Mouse (Mus musculus) heart, adult 2 months (tissue): Measurements from ENCODE around the gene Igf2bp2.

Experiments
- CTCF ChIP-seq: fragments of 200-600 bp; IDR thresholded peaks from 2 replicates; pipeline ENCODE4 v1.8.1; 2022; ENCODE audit warnings: antibody characterized with exemption, mild to moderate bottlenecking, moderate library complexity
- EP300 ChIP-seq: fragments of 200-500 bp; IDR thresholded peaks from 2 replicates; pipeline ENCODE4 v1.6.1; 2011; ENCODE audit warnings: low read depth, low read length, control low read depth; ENCODE audit not compliant: insufficient read depth

DNA sequence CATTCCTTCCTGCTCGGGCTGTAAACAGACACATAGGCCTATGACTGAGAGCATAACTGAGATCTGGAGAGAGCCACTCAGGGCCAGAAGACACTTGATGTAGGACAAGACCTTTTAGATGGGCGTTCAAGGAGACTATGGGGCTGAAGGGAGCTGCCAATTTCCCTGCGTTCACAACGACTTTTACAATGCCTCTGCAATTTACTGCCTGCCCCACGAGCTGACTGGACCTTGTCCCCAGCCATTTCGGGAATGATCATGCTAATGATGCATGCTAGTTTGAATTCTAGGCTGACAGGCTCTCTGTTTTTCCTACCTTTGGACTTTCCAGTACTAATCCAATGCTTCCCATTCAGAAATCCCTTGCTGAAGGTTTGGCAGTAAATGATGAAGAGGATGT lies 22.2 kb downstream of the Igf2bp2 start:
- no peak for TF ChIP-seq EP300
- no peak for TF ChIP-seq CTCF
